Mouse (Mus musculus): Measurements from ENCODE around the gene Sec14l2.

DNA sequence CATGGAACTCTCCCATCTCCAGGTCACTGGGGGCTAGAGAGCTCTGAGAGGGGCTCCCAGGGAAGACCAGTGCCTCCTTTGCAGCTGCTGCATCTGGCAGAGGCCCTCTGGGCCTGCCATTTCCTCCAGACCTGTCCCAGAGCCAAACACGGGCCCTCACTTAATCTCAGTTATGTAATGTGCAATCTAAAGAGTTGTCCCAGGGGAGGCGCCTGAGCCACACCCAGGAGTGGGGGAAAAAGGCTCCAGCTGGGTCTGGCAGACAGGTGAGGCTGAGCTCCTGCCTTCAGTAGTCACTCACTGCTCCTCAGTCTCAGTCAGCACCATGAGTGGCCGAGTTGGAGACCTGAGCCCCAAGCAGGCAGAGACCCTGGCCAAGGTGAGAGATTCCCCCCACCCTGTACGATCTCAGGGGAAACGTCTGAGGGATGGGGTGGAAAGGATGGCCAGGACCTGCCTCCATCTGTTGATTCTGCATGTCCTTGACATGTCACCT is 58.5 kb downstream of the Sec14l2 start, which contains the start of gene Sec14l3:
- TF ChIP-seq EP300 (IDR thresholded peaks at IDR 0.05; ENCODE audit: low read length): no peak
- no peak for TF ChIP-seq POLR2A (IDR thresholded peaks at IDR 0.05; ENCODE audit: low read depth, low read length)
- TF ChIP-seq RCOR1 (conservative IDR thresholded peaks at IDR 0.05; ENCODE audit: low read depth, low read length): no peak
- TF ChIP-seq KAT2A (IDR thresholded peaks at IDR 0.05; ENCODE audit: insufficient replicate concordance, low read length): no peak
- TF ChIP-seq CTCF (conservative IDR thresholded peaks at IDR 0.05 in 1 of 2, IDR thresholded peaks at IDR 0.05 in 1 of 2; ENCODE audit: low read depth in 2 of 2, low read length in 2 of 2): no peak
- no peak for TF ChIP-seq ZKSCAN1 (IDR thresholded peaks at IDR 0.05; ENCODE audit: borderline replicate concordance, low read depth, low read length)
- no peak for TF ChIP-seq IRF4 (IDR thresholded peaks at IDR 0.05; ENCODE audit: low read depth, low read length)
- no peak for TF ChIP-seq ELF1 (IDR thresholded peaks at IDR 0.05; ENCODE audit: low read depth, low read length)
- no peak for TF ChIP-seq USF2 (conservative IDR thresholded peaks at IDR 0.05; ENCODE audit: low read depth, low read length)
- no peak for TF ChIP-seq NELFE (IDR thresholded peaks at IDR 0.05; ENCODE audit: low read depth, low read length)
- TF ChIP-seq CHD1 (IDR thresholded peaks at IDR 0.05; ENCODE audit: low read depth, low read length): no peak
- no peak for TF ChIP-seq MAX (IDR thresholded peaks at IDR 0.05; ENCODE audit: low read length)
- TF ChIP-seq MYC (IDR thresholded peaks at IDR 0.05; ENCODE audit: low read depth, low read length): no peak
- no peak for TF ChIP-seq E2F4 (IDR thresholded peaks at IDR 0.05; ENCODE audit: insufficient replicate concordance, low read depth, low read length)

Data from CH12.LX (cell line).